In genomic region chr16:34114665-34115064, GRCm38 (mm10) we compare ENCODE assay signal across 7 mouse cellular contexts.
A peak's percentile ranks its signal among the peaks of the same experiment; 100 is the strongest.
DNase-seq lines count a peak whose midpoint lies in the region; ATAC-seq and TF ChIP-seq lines count a peak whose summit lies in the region.

No protein-coding gene starts in this region.

- no peak overlapping the region for H3K27ac ChIP-seq in ES-E14 (ENCODE audit: insufficient read depth, low read depth, low read length, poor library complexity, severe bottlenecking)
- H3K27ac ChIP-seq in lung, embryonic 15.5 days = no peak overlapping the region

- H3K4me3 ChIP-seq in ES-E14 (ENCODE audit: insufficient read depth in 1 of 2, low read depth in 1 of 2, low read length in 2 of 2, poor library complexity in 1 of 2, severe bottlenecking in 1 of 2) = no peak overlapping the region
- no peak overlapping the region for H3K4me3 ChIP-seq in lung, embryonic 15.5 days

- H3K4me2 ChIP-seq in lung, embryonic 15.5 days = no peak overlapping the region

- intact Hi-C loops in heart, postnatal 10 days (cut with DNase I) = loop anchor here (1.0 to 2.0 kb wide), 2 partner anchors 115 to 294 kb away; no protein-coding TSS in a partner anchor

- peak; percentile 46; the same call in 1 of the 2 replicates for ATAC-seq in lung, embryonic 15.5 days (ENCODE audit: borderline replicate concordance, extremely low read depth, low FRiP score, low TSS enrichment)
- peak; percentile 58 for ATAC-seq in neutrophil, adult 5-6 weeks (ENCODE audit: extremely low read depth, insufficient number of reproducible peaks, low FRiP score, poor library complexity, severe bottlenecking)

- 10% methylated on average over 3 of the region's 3 CpGs for WGBS in lung, embryonic 15.5 days

- in situ Hi-C loops in ES-E14 (cut with MboI; ENCODE audit: low sequenced_read_pairs in 2 of 2, unreplicated experiment in 2 of 2) = loop anchor here (10.0 to 25.0 kb wide), 2 partner anchors 120 to 302 kb away; no protein-coding TSS in a partner anchor

- DNase-seq in ES-E14 (ENCODE audit: low read depth, low spot score) = peak; percentile 46
- peak; percentile 20 for DNase-seq in adrenal gland, adult 8-10 months
- DNase-seq in embryo, embryonic 11 days = peak; percentile 78
- DNase-seq in heart, postnatal 10 days = peak; percentile 78 to 79
- peak; percentile 66 to 74 for DNase-seq in kidney, postnatal 4 days

- H3K9ac ChIP-seq in ES-E14 (ENCODE audit: insufficient read depth, low read depth, low read length, poor library complexity, severe bottlenecking) = no peak overlapping the region
- H3K9ac ChIP-seq in lung, embryonic 15.5 days = no peak overlapping the region

- H3K36me3 ChIP-seq in ES-E14 (ENCODE audit: control insufficient read depth, insufficient read depth, low read length, poor library complexity, severe bottlenecking) = no peaks in the 10 kb centered on the region
- no peaks in the 10 kb centered on the region for H3K36me3 ChIP-seq in lung, embryonic 15.5 days

- no peaks in the 10 kb centered on the region for H3K27me3 ChIP-seq in lung, embryonic 15.5 days

- no peaks in the 10 kb centered on the region for H3K4me1 ChIP-seq in ES-E14 (ENCODE audit: control insufficient read depth in 2 of 2, insufficient read depth in 2 of 2, low read length in 2 of 2, poor library complexity in 1 of 2)
- no peaks in the 10 kb centered on the region for H3K4me1 ChIP-seq in lung, embryonic 15.5 days

- H3K9me3 ChIP-seq in ES-E14 (ENCODE audit: control insufficient read depth, insufficient read depth, low read depth, low read length) = no peaks in the 10 kb centered on the region
- H3K9me3 ChIP-seq in lung, embryonic 15.5 days = no peaks in the 10 kb centered on the region

TF ChIP-seq in ES-E14, 5 proteins besides CTCF, POLR2A, EP300 and RAD21:
- no peak for TF ChIP-seq CHD2 (IDR thresholded peaks at IDR 0.05; ENCODE audit: low read depth, low read length)
- TF ChIP-seq ZC3H11A (IDR thresholded peaks at IDR 0.05; ENCODE audit: borderline replicate concordance, low read depth, low read length) = peak; percentile 84; the same call in 1 of the 2 replicates

Comparison
In these comparisons a context has a peak if more than half of its experiments do, and no peak if none do; other contexts are left out.
1. DNase-seq: peak in every context shown above with its lines; median percentile 78 in heart, postnatal 10 days; 78 in embryo, embryonic 11 days; 70 in kidney, postnatal 4 days; 46 in ES-E14; 20 in adrenal gland, adult 8-10 months.